Mouse (Mus musculus) heart, postnatal 0 days (tissue): ENCODE data around the gene Aldh6a1.

Experiments used
- CTCF ChIP-seq: IDR thresholded peaks from 2 replicates; pipeline ENCODE4 v1.5.1; 2016; ENCODE audit warnings: antibody characterized with exemption, control low read depth, low read depth
- EP300 ChIP-seq: IDR thresholded peaks from 2 replicates; pipeline ENCODE4 v1.6.1; 2016; ENCODE audit warnings: antibody characterized with exemption, low read depth

GRCm38 (mm10) chr12:84416834-84417604, 33.8 kb downstream of the Aldh6a1 start, which contains the start of gene Rnf113a2:
- TF ChIP-seq EP300, result no peak
- TF ChIP-seq CTCF, result no peak
